Mouse (Mus musculus): Measurements from ENCODE around the gene Phex.

The Phex gene

GRCm38 (mm10) chrX:157308171-157308570 lies 106.9 kb downstream of the Phex start:
- no peak for DNase-seq (ENCODE audit: low read depth, low spot score)

GRCm38 (mm10) chrX:157307411-157307810 lies 107.7 kb downstream of the Phex start:
- peak; percentile 84 for DNase-seq (ENCODE audit: low read depth, low spot score)

- DNase-seq (ENCODE audit: low read depth, low spot score) = no peak
Observed at GRCm38 (mm10) chrX:157306796-157307405, 108.2 kb downstream of the Phex start.

DNA sequence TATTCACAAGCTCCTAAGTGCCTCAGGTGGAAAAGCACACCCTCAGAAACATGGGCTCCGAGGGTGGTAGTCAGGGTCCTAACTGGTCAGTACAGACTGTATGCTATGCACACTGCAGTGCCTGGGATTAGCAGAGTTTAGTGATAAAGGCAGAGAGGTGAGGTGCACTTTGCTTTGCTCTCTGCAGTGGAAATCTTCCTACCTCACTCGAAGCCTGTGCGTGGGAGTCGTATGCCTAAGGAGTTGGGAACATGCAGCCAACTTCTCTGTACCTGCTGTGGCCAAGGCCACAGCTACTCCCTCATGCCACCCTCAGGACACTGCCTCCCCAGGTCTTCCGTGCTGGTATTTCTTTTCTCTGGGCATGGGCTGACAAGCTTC lies 109.3 kb downstream of the Phex start:
- DNase-seq (ENCODE audit: low read depth, low spot score) = peak; percentile 18

DNA sequence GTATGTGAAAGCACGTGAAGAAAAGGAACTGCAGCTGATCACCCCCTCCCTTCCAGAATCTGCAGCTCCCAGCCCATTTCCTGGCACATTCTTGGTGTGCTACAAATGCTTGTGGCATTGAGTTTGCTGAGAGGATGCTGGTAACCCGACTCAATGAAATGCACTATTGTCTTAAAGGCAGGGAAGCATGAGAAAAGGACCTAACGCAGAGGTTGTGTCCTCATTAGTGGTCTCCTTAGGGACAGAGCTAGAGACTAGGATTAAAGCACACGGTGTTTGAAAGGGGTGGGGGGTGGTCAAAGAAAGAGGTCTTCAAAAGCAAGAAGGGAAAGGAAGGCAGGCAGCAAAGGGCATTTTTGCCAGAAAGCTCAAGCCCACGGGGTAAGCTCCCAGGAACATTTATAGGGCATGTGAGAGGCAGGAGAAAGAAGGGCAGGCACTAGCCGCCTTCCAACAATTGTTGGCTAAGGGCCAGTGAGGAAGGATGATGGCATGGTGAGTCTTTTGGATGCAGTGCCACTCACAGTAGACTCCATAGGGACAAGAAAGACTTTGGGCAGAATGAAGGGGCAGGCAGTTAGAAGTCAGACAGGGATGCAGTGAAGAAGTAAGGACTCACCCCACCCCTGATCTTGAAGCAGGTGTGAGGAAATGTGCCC lies 109.8 kb downstream of the Phex start:
- peak; percentile 65 for DNase-seq (ENCODE audit: low read depth, low spot score)

DNA sequence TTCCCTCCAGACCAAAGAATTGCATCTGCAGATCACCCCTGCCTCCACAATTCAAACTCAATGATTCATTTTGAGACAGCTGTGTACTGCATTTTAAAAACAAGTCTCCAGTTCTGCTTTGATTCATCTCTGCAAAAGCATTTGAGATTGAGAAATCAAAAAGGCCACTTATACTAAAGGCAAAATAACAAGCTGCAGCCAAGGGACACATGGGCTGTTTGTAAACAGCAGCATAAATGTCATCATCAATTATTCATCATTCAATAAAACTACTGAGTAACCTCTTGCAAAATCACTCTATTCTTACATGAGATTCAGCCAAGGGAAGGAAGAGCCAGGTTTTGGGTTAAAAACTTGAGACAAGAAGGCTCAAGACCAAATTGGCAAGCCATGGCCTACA lies 122.7 kb downstream of the Phex start:
- DNase-seq (ENCODE audit: low read depth, low spot score) = peak; percentile 49

- DNase-seq (ENCODE audit: low read depth, low spot score) = no peak
Observed at GRCm38 (mm10) chrX:157276581-157276980, 138.5 kb downstream of the Phex start.

GRCm38 (mm10) chrX:157273291-157273690 lies 141.8 kb downstream of the Phex start:
- peak; percentile 56 for DNase-seq (ENCODE audit: low read depth, low spot score)

DNA sequence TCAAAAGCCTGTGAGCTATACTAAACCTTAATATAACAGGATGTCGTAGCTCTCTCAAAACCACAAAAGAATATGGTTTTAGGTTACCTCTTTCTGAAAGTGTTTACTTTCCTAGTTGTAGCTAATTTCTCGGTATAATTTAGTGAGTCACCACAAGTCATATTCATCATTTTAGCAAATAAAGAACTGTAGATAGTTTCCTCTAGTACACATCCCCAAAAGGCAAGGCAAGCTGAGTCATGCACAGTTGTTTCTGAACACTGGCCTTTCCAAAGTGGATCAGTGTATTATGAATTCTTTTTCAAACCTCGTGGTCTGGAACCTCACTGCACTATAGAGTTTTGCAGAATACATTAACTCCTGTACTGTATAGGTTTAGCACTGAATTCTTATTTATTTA lies 143.5 kb downstream of the Phex start:
- DNase-seq (ENCODE audit: low read depth, low spot score) = peak; percentile 71

DNA sequence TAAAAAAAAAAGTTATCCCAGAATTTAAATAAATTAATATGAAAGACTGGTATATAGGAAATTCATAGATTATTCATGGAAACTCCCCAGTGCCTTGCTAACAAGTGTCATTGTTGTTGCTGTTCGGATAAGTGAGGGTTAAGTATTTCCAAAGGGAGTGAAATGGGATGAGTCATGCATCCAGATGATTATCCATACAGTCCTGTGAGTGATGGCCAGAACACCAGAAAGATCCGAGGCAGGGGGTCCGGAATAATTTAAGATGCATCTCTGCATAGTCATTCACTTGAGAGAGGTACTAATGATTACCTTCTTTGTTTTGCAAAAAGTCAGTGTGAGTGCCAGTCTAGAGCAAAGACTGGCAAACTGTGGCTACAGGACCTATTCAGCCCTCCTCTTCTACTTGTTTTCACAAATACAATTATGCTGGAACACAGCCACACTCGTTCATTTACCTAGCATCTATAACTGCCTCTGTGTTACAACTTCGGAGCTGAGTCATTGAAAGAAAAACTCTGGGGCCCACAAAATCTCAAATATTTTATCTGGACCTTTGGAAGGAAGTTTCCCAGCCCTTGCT lies 145.3 kb downstream of the Phex start:
- DNase-seq (ENCODE audit: low read depth, low spot score) = peak; percentile 83

DNA sequence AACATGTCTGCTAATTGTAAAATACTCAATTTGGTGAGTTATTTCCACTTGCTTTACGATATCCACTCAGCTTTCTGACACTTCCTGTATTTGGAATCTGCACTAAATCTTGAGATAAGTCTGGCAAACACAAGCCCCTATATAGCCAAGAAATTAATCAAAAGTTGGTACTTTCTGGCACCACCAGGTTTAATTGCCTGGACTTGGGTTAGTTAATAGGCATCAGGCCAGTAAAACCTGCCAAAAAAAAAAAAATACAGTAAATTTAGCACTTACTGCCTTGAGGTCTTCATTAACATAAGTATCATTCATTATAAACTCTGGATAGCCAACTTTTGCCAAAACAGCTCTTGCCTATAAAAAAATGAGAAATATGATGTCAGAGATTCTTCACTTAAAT lies 147.0 kb downstream of the Phex start:
- DNase-seq (ENCODE audit: low read depth, low spot score) = no peak

- DNase-seq (ENCODE audit: low read depth, low spot score) = no peak
Observed at GRCm38 (mm10) chrX:157202736-157203135, 212.4 kb downstream of the Phex start.

GRCm38 (mm10) chrX:157184167-157184566 lies 230.9 kb downstream of the Phex start:
- DNase-seq (ENCODE audit: low read depth, low spot score) = peak; percentile 86

GRCm38 (mm10) chrX:157180845-157181244 lies 234.3 kb downstream of the Phex start:
- DNase-seq (ENCODE audit: low read depth, low spot score) = peak; percentile 40

DNA sequence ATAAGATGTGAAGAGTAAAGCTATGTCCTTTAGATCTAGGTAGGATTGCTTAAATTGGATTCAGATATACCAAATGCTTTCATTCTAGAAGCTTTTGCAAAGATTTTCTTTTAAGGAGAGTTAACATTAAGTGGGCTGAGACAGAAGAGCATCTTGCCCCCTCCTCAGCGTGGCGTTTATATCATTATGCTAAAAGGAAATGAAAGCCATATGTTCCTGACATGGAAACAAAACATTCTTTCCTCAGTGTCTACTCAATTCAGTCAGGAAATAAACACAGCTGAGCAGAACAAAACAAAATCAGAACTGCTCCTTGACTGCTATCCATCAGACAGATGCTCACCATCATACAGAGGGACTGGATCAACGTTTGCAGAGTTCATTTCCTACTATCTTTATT lies 251.0 kb downstream of the Phex start:
- DNase-seq (ENCODE audit: low read depth, low spot score) = no peak

DNA sequence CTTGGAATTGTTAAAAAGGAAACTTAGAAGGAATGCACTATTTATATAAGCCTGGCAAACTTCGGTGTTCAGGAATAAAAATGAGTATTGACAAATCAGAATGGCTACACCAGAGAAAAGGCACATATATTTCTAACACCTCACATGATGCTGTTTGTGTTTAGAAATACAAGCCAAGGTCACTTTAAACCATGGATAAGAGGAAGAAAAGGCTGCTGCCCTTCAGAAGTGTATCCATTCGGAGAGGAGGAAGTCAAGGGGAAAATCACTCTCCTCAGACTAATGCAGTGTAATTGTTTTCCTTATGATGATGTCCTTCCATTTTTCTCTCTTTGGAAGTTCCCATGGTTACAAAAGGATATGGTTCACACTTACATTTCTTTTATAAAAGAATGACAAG lies 251.7 kb downstream of the Phex start:
- DNase-seq (ENCODE audit: low read depth, low spot score) = no peak

- no peak for DNase-seq (ENCODE audit: low read depth, low spot score)
Observed at GRCm38 (mm10) chrX:157144675-157145074, 270.4 kb downstream of the Phex start.

DNA sequence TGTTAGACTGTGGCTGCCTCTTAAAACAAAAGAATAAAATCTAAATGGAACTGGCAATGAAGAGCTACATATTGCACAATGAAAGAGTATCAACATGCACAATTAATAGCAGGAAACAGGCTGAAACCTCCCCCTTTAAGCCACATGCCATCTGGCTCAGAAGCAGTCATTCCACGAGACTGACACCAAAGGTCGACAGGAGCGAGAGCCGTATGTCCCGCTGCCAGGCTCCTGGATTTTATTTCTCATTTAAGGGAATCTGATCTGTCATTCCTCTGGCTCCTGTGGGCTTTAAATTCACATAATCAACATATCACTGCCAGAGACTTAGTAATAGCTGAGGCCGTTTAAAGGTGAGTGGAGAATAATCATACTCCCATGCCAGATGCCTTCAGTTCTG lies 275.5 kb downstream of the Phex start:
- peak; percentile 7 for DNase-seq (ENCODE audit: low read depth, low spot score)

Measured in 3T3-L1 (cell line).